Mouse (Mus musculus): ENCODE data around the gene Itga5.

- TF ChIP-seq CTCF (IDR thresholded peaks at IDR 0.05; ENCODE audit: low read depth) (no peak), EP300 (optimal IDR thresholded peaks at IDR 0.05) (no peak)
These were observed 71.9 kb downstream of the Itga5 start for GRCm38 (mm10) chr15:103294649-103295048.

All from stomach, postnatal 0 days (tissue).